Mouse (Mus musculus): Measurements from ENCODE around the gene Ccdc13.

Gene Ccdc13

GRCm38 (mm10) chr9:121838829-121839621 is at the start of gene Ccdc13:
TSS of gene Ccdc13 (minus strand) at chr9:121839461.
- DNase-seq (ENCODE audit: low spot score), result peak; percentile 85

DNA sequence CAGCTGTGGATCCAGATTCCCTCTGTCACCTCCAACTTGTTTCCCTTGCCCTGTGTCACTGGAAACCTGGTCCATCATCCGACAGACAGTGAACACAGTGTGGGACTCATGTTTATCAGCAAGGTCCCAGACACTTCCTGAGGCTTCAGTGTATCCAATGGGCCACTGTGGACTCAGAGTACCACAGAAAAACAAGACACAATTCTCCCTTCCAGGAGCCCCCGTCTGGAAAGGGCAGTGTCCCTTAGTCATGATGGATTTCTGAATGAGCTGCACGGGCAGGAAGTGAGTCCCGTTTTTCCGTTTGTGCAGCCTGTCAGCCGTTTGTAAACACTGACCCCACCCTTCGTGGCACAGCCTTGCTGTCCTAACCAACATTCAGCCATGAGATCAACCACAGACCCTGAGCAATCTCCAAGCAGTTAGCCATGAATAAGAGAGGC is 42.8 kb upstream of the Ccdc13 start:
- no peak for DNase-seq (ENCODE audit: low spot score)

DNA sequence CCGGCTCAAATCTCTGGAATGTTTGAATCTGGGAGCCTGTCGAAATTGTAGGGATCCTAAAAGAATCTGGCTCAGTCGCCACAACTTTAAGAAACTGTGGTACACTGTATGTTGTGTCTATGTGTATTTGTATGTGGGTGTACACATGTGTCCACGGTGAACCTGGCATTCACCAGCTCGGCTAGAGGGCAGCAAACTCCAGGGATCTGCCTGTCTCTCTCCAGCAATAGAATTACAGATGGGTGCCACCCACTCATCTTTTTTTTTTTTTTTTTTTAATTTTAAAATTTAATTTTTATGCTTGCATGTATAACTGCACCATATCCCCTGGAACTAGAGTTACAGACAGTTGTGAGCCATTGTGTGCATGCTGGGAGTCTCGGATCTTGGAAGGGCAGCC is 42.0 kb upstream of the Ccdc13 start:
- DNase-seq (ENCODE audit: low spot score), result no peak

- DNase-seq (ENCODE audit: low spot score), result peak; percentile 66
Measured at GRCm38 (mm10) chr9:121880840-121881239, 41.6 kb upstream of the Ccdc13 start.

- no peak for DNase-seq (ENCODE audit: low spot score)
Measured at GRCm38 (mm10) chr9:121877052-121877740, 37.9 kb upstream of the Ccdc13 start.

DNA sequence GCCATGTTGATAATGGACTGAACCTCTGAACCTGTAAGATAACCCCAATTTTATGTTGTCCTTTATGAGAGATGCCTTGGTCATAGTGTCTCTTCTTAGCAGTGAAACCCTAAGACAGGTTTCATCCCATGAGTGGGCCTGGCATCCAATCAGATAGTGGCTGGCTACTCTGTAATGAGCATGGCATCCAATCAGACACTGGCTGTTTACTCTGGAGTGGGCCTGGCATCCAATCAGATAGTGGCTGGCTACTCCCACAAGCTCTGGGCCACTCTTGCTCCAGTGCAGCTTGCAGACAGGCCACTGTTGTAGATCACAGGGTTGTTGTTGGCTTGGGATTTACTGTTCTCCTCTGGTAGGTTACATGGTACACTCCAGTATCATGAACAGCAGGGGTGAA is 34.3 kb upstream of the Ccdc13 start:
- DNase-seq (ENCODE audit: low spot score), result no peak

GRCm38 (mm10) chr9:121872062-121872683 is 32.9 kb upstream of the Ccdc13 start:
- no peak for DNase-seq (ENCODE audit: low spot score)

DNA sequence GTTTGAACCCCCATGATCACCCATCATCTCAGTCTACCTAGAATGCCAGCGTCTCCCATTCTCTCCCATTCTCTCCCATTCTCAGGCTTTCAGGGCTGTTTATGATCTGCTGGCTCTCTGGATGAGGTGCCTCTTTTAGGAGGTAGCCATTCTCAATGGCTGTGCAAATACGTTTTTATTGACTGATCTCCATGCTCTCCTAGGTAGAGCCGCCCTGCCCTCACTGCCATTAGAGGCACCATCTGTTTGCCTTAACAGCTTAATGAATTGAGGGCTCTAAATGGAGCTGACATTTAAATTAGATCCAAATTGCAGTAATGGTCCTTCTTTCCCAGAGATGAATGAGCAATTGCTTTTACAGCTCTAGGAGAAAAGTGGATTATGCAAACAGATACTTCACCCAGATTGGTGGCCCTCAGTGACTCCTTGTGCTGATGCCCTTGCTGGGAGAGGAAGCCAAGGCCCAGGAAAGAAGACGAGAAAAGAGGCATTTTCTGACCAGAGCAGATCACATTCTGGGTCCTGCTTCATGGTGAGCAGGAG is 30.8 kb upstream of the Ccdc13 start:
- no peak for DNase-seq (ENCODE audit: low spot score)

DNA sequence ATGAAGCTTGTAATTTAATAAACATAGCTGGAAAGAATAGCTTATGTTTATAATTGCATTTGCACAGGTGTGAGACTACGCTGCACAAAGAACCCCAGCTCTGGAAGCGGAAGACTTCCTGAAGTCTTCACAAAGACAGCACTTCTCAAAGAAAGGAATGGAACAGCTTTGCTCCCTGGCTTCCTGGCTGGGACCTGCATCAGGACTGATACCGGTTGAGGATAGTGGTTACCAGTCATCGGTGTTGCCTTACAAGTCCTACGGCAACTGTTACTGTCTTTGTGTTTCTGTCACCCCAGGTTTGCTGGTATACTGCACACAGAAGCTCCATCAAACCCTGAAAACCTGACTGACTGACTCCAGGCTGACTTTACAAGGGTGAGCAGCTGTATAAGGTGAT is 30.2 kb upstream of the Ccdc13 start:
- DNase-seq (ENCODE audit: low spot score), result no peak

- DNase-seq (ENCODE audit: low spot score), result no peak
Measured at GRCm38 (mm10) chr9:121868236-121868635, 29.0 kb upstream of the Ccdc13 start.

- no peak for DNase-seq (ENCODE audit: low spot score)
Measured at GRCm38 (mm10) chr9:121867632-121868031, 28.4 kb upstream of the Ccdc13 start.

GRCm38 (mm10) chr9:121865425-121866008 is 26.3 kb upstream of the Ccdc13 start:
- DNase-seq (ENCODE audit: low spot score), result no peak

- no peak for DNase-seq (ENCODE audit: low spot score)
Measured at GRCm38 (mm10) chr9:121864837-121865236, 25.6 kb upstream of the Ccdc13 start.

- DNase-seq (ENCODE audit: low spot score), result no peak
Measured at GRCm38 (mm10) chr9:121860921-121861320, 21.7 kb upstream of the Ccdc13 start.

GRCm38 (mm10) chr9:121859345-121859744 is 20.1 kb upstream of the Ccdc13 start:
- DNase-seq (ENCODE audit: low spot score), result no peak

- no peak for DNase-seq (ENCODE audit: low spot score)
Measured at GRCm38 (mm10) chr9:121858153-121858488, 18.9 kb upstream of the Ccdc13 start, which contains the start of gene Higd1a. TSS of gene Higd1a (minus strand) at chr9:121858362.

- peak; percentile 99 for DNase-seq (ENCODE audit: low spot score)
Measured at GRCm38 (mm10) chr9:121857474-121858152, 18.4 kb upstream of the Ccdc13 start.

GRCm38 (mm10) chr9:121856649-121857416 is 17.6 kb upstream of the Ccdc13 start:
- DNase-seq (ENCODE audit: low spot score), result no peak

DNA sequence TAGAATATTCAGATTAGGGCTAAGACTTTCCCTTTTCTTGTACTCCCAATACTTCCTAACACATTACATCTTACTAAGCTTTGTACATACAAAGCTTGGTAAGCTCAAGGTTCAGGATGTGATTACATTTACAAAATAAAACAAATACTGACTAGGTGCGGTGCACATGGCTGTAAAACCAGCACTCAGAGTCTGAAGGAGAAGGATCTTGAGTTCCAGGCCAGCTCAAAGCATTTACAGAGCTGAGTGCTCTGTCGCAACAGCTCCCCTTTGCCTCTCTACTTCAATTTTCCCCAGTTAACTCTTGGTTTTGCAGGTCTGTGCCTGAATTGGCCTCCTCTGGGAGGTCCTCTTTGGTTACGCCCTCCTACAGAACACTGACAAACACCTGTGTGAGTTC is 15.0 kb upstream of the Ccdc13 start:
- DNase-seq (ENCODE audit: low spot score), result no peak

GRCm38 (mm10) chr9:121847842-121848241 is 8.6 kb upstream of the Ccdc13 start:
- DNase-seq (ENCODE audit: low spot score), result no peak

GRCm38 (mm10) chr9:121847138-121847537 is 7.9 kb upstream of the Ccdc13 start:
- DNase-seq (ENCODE audit: low spot score), result no peak
